Mouse (Mus musculus) right cerebral cortex, postnatal 10 days (tissue): Measurements from ENCODE around the gene Arl13a.
"Not testable (repeated sequence)": the region's sequence is repeated elsewhere in the genome, so short reads cannot be mapped to it uniquely, and the experiment has no call there.

Experiments
- DNase-seq, 2 experiments: peaks; one replicate each; pipeline ENCODE4 v3.0.0; 2021; ENCODE audit warnings: low spot score in 2 of 2

Arl13a gene

GRCm38 (mm10) chrX:134187201-134187600, at the start of gene Arl13a:
Arl13a (plus strand) TSS chrX:134187501.
- DNase-seq = not testable (repeated sequence)

GRCm38 (mm10) chrX:134140024-134140423, 47.3 kb upstream of the Arl13a start:
- DNase-seq = no peak

- DNase-seq = no peak
These were observed 45.8 kb upstream of the Arl13a start for GRCm38 (mm10) chrX:134141551-134141950.

- DNase-seq = no peak
These were observed 45.3 kb upstream of the Arl13a start for GRCm38 (mm10) chrX:134141986-134142385.

GRCm38 (mm10) chrX:134158151-134158550, 29.1 kb upstream of the Arl13a start:
- no peak for DNase-seq

- DNase-seq = no peak
These were observed 26.9 kb upstream of the Arl13a start for GRCm38 (mm10) chrX:134160442-134160841.

GRCm38 (mm10) chrX:134162043-134162720, 25.1 kb upstream of the Arl13a start, which contains the start of gene Xkrx:
Xkrx (minus strand) TSS chrX:134162076.
- DNase-seq = no peak

- DNase-seq = peak; percentile 21 to 23
These were observed 24.5 kb upstream of the Arl13a start for GRCm38 (mm10) chrX:134162826-134163225.

GRCm38 (mm10) chrX:134163484-134163883, 23.8 kb upstream of the Arl13a start:
- DNase-seq = no peak

GRCm38 (mm10) chrX:134170584-134170983, 16.7 kb upstream of the Arl13a start:
- DNase-seq = no peak

GRCm38 (mm10) chrX:134174699-134175098, 12.6 kb upstream of the Arl13a start:
- DNase-seq = no peak

GRCm38 (mm10) chrX:134208491-134208890, 21.2 kb downstream of the Arl13a start:
- DNase-seq = no peak

- peak in 1 of 2 experiments; percentile 17 for DNase-seq
These were observed 23.9 kb downstream of the Arl13a start for GRCm38 (mm10) chrX:134211151-134211642.

GRCm38 (mm10) chrX:134218161-134218560, 30.9 kb downstream of the Arl13a start:
- DNase-seq = no peak

GRCm38 (mm10) chrX:134220618-134221017, 33.3 kb downstream of the Arl13a start:
- DNase-seq = no peak

- DNase-seq = no peak
These were observed 34.6 kb downstream of the Arl13a start, which contains the start of gene Nox1 for GRCm38 (mm10) chrX:134221856-134222255. Nox1 (minus strand) TSS chrX:134221956.

GRCm38 (mm10) chrX:134233048-134233447, 45.7 kb downstream of the Arl13a start:
- no peak for DNase-seq

GRCm38 (mm10) chrX:134238266-134238665, 51.0 kb downstream of the Arl13a start:
- DNase-seq = no peak

GRCm38 (mm10) chrX:134245946-134246345, 58.6 kb downstream of the Arl13a start:
- DNase-seq = no peak

GRCm38 (mm10) chrX:134248202-134248601, 60.9 kb downstream of the Arl13a start:
- DNase-seq = no peak
